Mouse (Mus musculus): Measurements from ENCODE around the gene Car12. TPM values are rescaled to one million over a fixed set of nuclear protein-coding genes. Genes with fewer than 3 reads are reported as not detected.
A peak's percentile ranks its signal among the peaks of the same experiment; 100 is the strongest.

The Car12 gene
- polyA plus RNA-seq, 1 experiment from 2014 or later: 7.4 TPM

GRCm38 (mm10) chr9:66691683-66692305 is 21.7 kb upstream of the Car12 start:
- DNase-seq (ENCODE audit: extremely low spot score, low spot score): no peak
- Histone ChIP-seq H3K4me1 (no peaks in the 10 kb centered on the region), H3K9me3 (no peaks in the 10 kb centered on the region), H3K36me3 (replicated peaks) (no peaks in the 10 kb centered on the region), H3K27me3 (ENCODE audit: poor library complexity, severe bottlenecking) (no peaks in the 10 kb centered on the region), H3K27ac (no peak overlapping the region), H3K4me3 (no peak overlapping the region)
- WGBS: 78% methylated on average over 4 of the region's 4 CpGs

- Histone ChIP-seq H3K27ac (no peak overlapping the region), H3K4me3 (no peak overlapping the region), H3K9me3 (no peaks in the 10 kb centered on the region), H3K27me3 (ENCODE audit: poor library complexity, severe bottlenecking) (no peaks in the 10 kb centered on the region), H3K36me3 (replicated peaks) (no peaks in the 10 kb centered on the region), H3K4me1 (peaks cover 8% of the 10 kb centered on the region)
- 86% methylated on average over 7 of the region's 7 CpGs for WGBS
- no peak for DNase-seq (ENCODE audit: extremely low spot score, low spot score)
These were observed 15.9 kb upstream of the Car12 start for GRCm38 (mm10) chr9:66697355-66698140.

- Histone ChIP-seq H3K27me3 (ENCODE audit: poor library complexity, severe bottlenecking) (no peaks in the 10 kb centered on the region), H3K9me3 (no peaks in the 10 kb centered on the region), H3K4me3 (no peak overlapping the region), H3K27ac (no peak overlapping the region), H3K4me1 (peaks cover 8% of the 10 kb centered on the region), H3K36me3 (replicated peaks) (no peaks in the 10 kb centered on the region)
- WGBS: 91% methylated on average over 4 of the region's 4 CpGs
- DNase-seq (ENCODE audit: extremely low spot score, low spot score): no peak
These were observed 13.7 kb upstream of the Car12 start for GRCm38 (mm10) chr9:66699748-66700147.

- no peak for DNase-seq (ENCODE audit: extremely low spot score, low spot score)
- 85% methylated on average over 4 of the region's 4 CpGs for WGBS
- no peaks in the 10 kb centered on the region for H3K27me3 ChIP-seq (ENCODE audit: poor library complexity, severe bottlenecking)
- H3K4me3 ChIP-seq: no peak overlapping the region
- H3K36me3 ChIP-seq (replicated peaks): no peaks in the 10 kb centered on the region
- H3K9me3 ChIP-seq: no peaks in the 10 kb centered on the region
- H3K27ac ChIP-seq: 0 out of 2 replicates have a peak overlapping the region, but pooled peaks have one; percentile 41
- peaks cover 10% of the 10 kb centered on the region for H3K4me1 ChIP-seq
These were observed 10.5 kb upstream of the Car12 start for GRCm38 (mm10) chr9:66703002-66703401.

- Histone ChIP-seq H3K27ac (no peak overlapping the region), H3K27me3 (ENCODE audit: poor library complexity, severe bottlenecking) (peaks cover 7% of the 10 kb centered on the region; the same call in 1 of the 2 replicates), H3K4me3 (no peak overlapping the region), H3K36me3 (replicated peaks) (no peaks in the 10 kb centered on the region), H3K4me1 (peaks cover 24% of the 10 kb centered on the region), H3K9me3 (no peaks in the 10 kb centered on the region)
- no peak for DNase-seq (ENCODE audit: extremely low spot score, low spot score)
These were observed 8.1 kb upstream of the Car12 start for GRCm38 (mm10) chr9:66705354-66705753.

- no peaks in the 10 kb centered on the region for H3K9me3 ChIP-seq
- no peaks in the 10 kb centered on the region for H3K36me3 ChIP-seq (replicated peaks)
- peak; percentile 68 for DNase-seq (ENCODE audit: extremely low spot score, low spot score)
- H3K4me1 ChIP-seq: peaks cover 24% of the 10 kb centered on the region
- peaks cover 11% of the 10 kb centered on the region; the same call in 1 of the 2 replicates for H3K27me3 ChIP-seq (ENCODE audit: poor library complexity, severe bottlenecking)
- WGBS: 49% methylated on average over 2 of the region's 2 CpGs
- peak overlapping the region; percentile 62 for H3K27ac ChIP-seq
- no peak overlapping the region for H3K4me3 ChIP-seq
These were observed 7.7 kb upstream of the Car12 start for GRCm38 (mm10) chr9:66705766-66706165.

GRCm38 (mm10) chr9:66708054-66708772 is 5.3 kb upstream of the Car12 start:
- Histone ChIP-seq H3K27me3 (ENCODE audit: poor library complexity, severe bottlenecking) (peaks cover 31% of the 10 kb centered on the region), H3K4me3 (no peak overlapping the region), H3K9me3 (no peaks in the 10 kb centered on the region), H3K4me1 (peaks cover 19% of the 10 kb centered on the region), H3K27ac (peak overlapping the region; percentile 62; the same call in 1 of the 2 replicates), H3K36me3 (replicated peaks) (no peaks in the 10 kb centered on the region)
- WGBS: 78% methylated on average over 11 of the region's 11 CpGs
- no peak for DNase-seq (ENCODE audit: extremely low spot score, low spot score)

- DNase-seq (ENCODE audit: extremely low spot score, low spot score): no peak
- peak overlapping the region; percentile 62 for H3K27ac ChIP-seq
- peaks cover 27% of the 10 kb centered on the region for H3K4me1 ChIP-seq
- peaks cover 35% of the 10 kb centered on the region for H3K27me3 ChIP-seq (ENCODE audit: poor library complexity, severe bottlenecking)
- no peaks in the 10 kb centered on the region for H3K9me3 ChIP-seq
- no peaks in the 10 kb centered on the region for H3K36me3 ChIP-seq (replicated peaks)
- no peak overlapping the region for H3K4me3 ChIP-seq
- 57% methylated on average over 12 of the region's 12 CpGs for WGBS
These were observed 4.5 kb upstream of the Car12 start for GRCm38 (mm10) chr9:66708816-66709555.

- no peak for DNase-seq (ENCODE audit: extremely low spot score, low spot score)
- Histone ChIP-seq H3K27me3 (ENCODE audit: poor library complexity, severe bottlenecking) (peaks cover 51% of the 10 kb centered on the region), H3K4me3 (no peak overlapping the region), H3K36me3 (replicated peaks) (no peaks in the 10 kb centered on the region), H3K9me3 (no peaks in the 10 kb centered on the region), H3K27ac (no peak overlapping the region), H3K4me1 (peaks cover 36% of the 10 kb centered on the region)
- WGBS: 87% methylated on average over 6 of the region's 6 CpGs
These were observed 2.9 kb upstream of the Car12 start for GRCm38 (mm10) chr9:66710626-66711025.

GRCm38 (mm10) chr9:66714022-66714515 is 583 bp downstream of the Car12 start:
- Histone ChIP-seq H3K27ac (peak overlapping the region; percentile 41; the same call in 1 of the 2 replicates), H3K27me3 (ENCODE audit: poor library complexity, severe bottlenecking) (peaks cover 53% of the 10 kb centered on the region), H3K9me3 (no peaks in the 10 kb centered on the region), H3K4me1 (peaks cover 23% of the 10 kb centered on the region), H3K36me3 (replicated peaks) (no peaks in the 10 kb centered on the region), H3K4me3 (peak overlapping the region; percentile 59)
- peak; percentile 35 for DNase-seq (ENCODE audit: extremely low spot score, low spot score)
- 16% methylated on average over 12 of the region's 12 CpGs for WGBS

GRCm38 (mm10) chr9:66715361-66715760 is 1.9 kb downstream of the Car12 start:
- H3K27ac ChIP-seq: no peak overlapping the region
- H3K9me3 ChIP-seq: no peaks in the 10 kb centered on the region
- H3K4me1 ChIP-seq: peaks cover 19% of the 10 kb centered on the region
- 0 out of 2 replicates have a peak, but pooled peaks cover 3% of the 10 kb centered on the region for H3K36me3 ChIP-seq (replicated peaks)
- no peak for DNase-seq (ENCODE audit: extremely low spot score, low spot score)
- WGBS: 84% methylated on average over 2 of the region's 2 CpGs
- H3K27me3 ChIP-seq (ENCODE audit: poor library complexity, severe bottlenecking): peaks cover 46% of the 10 kb centered on the region
- H3K4me3 ChIP-seq: no peak overlapping the region

GRCm38 (mm10) chr9:66716533-66716932 is 3.0 kb downstream of the Car12 start:
- H3K4me1 ChIP-seq: peaks cover 19% of the 10 kb centered on the region
- H3K27me3 ChIP-seq (ENCODE audit: poor library complexity, severe bottlenecking): peaks cover 39% of the 10 kb centered on the region
- no peak overlapping the region for H3K27ac ChIP-seq
- H3K4me3 ChIP-seq: no peak overlapping the region
- H3K36me3 ChIP-seq (replicated peaks): 0 out of 2 replicates have a peak, but pooled peaks cover 3% of the 10 kb centered on the region
- WGBS: 88% methylated on average over 3 of the region's 3 CpGs
- H3K9me3 ChIP-seq: no peaks in the 10 kb centered on the region
- no peak for DNase-seq (ENCODE audit: extremely low spot score, low spot score)

All from forebrain, embryonic 10.5 days (tissue).